Mouse (Mus musculus) CH12.LX (cell line): ENCODE measurements around the gene Stat2. TPM values are rescaled to one million over a fixed set of nuclear protein-coding genes. Genes with fewer than 3 reads are reported as not detected.

Experiments used
- DNase-seq: peaks from one replicate; pipeline ENCODE4 v3.0.0-alpha.2; 2013; ENCODE audit errors: extremely low read depth
- H3K27ac ChIP-seq: 2 replicates; pipeline ENCODE4 v1.5.1; 2012; ENCODE audit warnings: low read depth, mild to moderate bottlenecking, control low read depth, moderate library complexity; ENCODE audit not compliant: insufficient read depth
- H3K27me3 ChIP-seq: replicated peaks from 2 replicates; pipeline ENCODE3; 2012; ENCODE audit warnings: inconsistent platforms
- H3K36me3 ChIP-seq, 2 experiments: replicated peaks in 1 of 2; 2 replicates each; pipeline versions ENCODE3 to v1.6.1; 2012; ENCODE audit warnings: inconsistent platforms in 1 of 2, low read length in 1 of 2, mild to moderate bottlenecking in 1 of 2, mixed read lengths in 1 of 2, moderate library complexity in 1 of 2; ENCODE audit not compliant: control insufficient read depth in 1 of 2, insufficient read depth in 1 of 2
- H3K4me1 ChIP-seq, 2 experiments: 2 replicates each; pipeline ENCODE4 v1.6.1; 2012; ENCODE audit warnings: inconsistent platforms in 1 of 2, moderate library complexity in 1 of 2; ENCODE audit not compliant: insufficient read depth in 2 of 2, control insufficient read depth in 1 of 2
- H3K4me2 ChIP-seq: 2 replicates; pipeline ENCODE4 v1.6.1; 2012; ENCODE audit warnings: low read depth, mild to moderate bottlenecking, control low read depth; ENCODE audit not compliant: poor library complexity, insufficient read depth, severe bottlenecking
- H3K4me3 ChIP-seq, 3 experiments: fragments of 150-350 bp in 1 of 3; sonication (generic) in 1 of 3; replicated peaks in 1 of 3; 2 replicates each; pipeline versions ENCODE3 to v1.5.1; 2011 to 2012; ENCODE audit warnings: low read depth in 2 of 3, low read length in 2 of 3, mild to moderate bottlenecking in 2 of 3, moderate library complexity in 2 of 3, control low read depth in 1 of 3, improper control_type of control experiment in 1 of 3, inconsistent platforms in 1 of 3, mixed read lengths in 1 of 3; ENCODE audit not compliant: poor library complexity in 1 of 3
- H3K79me2 ChIP-seq: replicated peaks from 2 replicates; pipeline ENCODE4 v1.6.1; 2012; ENCODE audit warnings: mild to moderate bottlenecking, moderate library complexity; ENCODE audit not compliant: control insufficient read depth, poor library complexity, insufficient read depth, severe bottlenecking; ENCODE audit errors: extremely low read depth
- H3K9ac ChIP-seq: 2 replicates; pipeline ENCODE4 v1.6.1; 2012; ENCODE audit warnings: low read depth, mild to moderate bottlenecking, control low read depth, moderate library complexity; ENCODE audit not compliant: insufficient read depth
- H3K9me3 ChIP-seq: replicated peaks from 2 replicates; pipeline ENCODE3; 2012; ENCODE audit warnings: low read length, inconsistent platforms, mixed read lengths
- E2F4 ChIP-seq: IDR thresholded peaks from 2 replicates; pipeline ENCODE4 v1.6.1; 2011; ENCODE audit warnings: low read depth, low read length, improper control_type of control experiment; ENCODE audit not compliant: insufficient replicate concordance
- ETS1 ChIP-seq: conservative IDR thresholded peaks from 2 replicates; pipeline ENCODE4 v1.6.1; 2012; ENCODE audit warnings: low read depth, mild to moderate bottlenecking, inconsistent platforms, low read length, improper control_type of control experiment, moderate library complexity
- IRF4 ChIP-seq: IDR thresholded peaks from 2 replicates; pipeline ENCODE4 v1.6.1; 2014; ENCODE audit warnings: low read depth, mild to moderate bottlenecking, inconsistent platforms, low read length, improper control_type of control experiment
- JUND ChIP-seq: conservative IDR thresholded peaks from 2 replicates; pipeline ENCODE4 v1.6.1; 2011; ENCODE audit warnings: low read depth, low read length, improper control_type of control experiment
- MAX ChIP-seq: IDR thresholded peaks from 2 replicates; pipeline ENCODE4 v1.6.1; 2011; ENCODE audit warnings: low read length, improper control_type of control experiment
- MXI1 ChIP-seq: IDR thresholded peaks from 2 replicates; pipeline ENCODE4 v1.6.1; 2011; ENCODE audit warnings: mild to moderate bottlenecking, low read depth, low read length, improper control_type of control experiment
- NELFE ChIP-seq: IDR thresholded peaks from 2 replicates; pipeline ENCODE4 v1.6.1; 2011; ENCODE audit warnings: low read depth, low read length, improper control_type of control experiment
- NRF1 ChIP-seq: IDR thresholded peaks from 2 replicates; pipeline ENCODE4 v1.6.1; 2014; ENCODE audit warnings: low read depth, mild to moderate bottlenecking, inconsistent platforms, low read length, improper control_type of control experiment, moderate library complexity
- PAX5 ChIP-seq: IDR thresholded peaks from 2 replicates; pipeline ENCODE4 v1.6.1; 2012; ENCODE audit warnings: low read length, inconsistent platforms, mixed read lengths
- RAD21 ChIP-seq: IDR thresholded peaks from 2 replicates; pipeline ENCODE4 v1.6.1; 2011; ENCODE audit warnings: low read depth, mild to moderate bottlenecking, low read length, improper control_type of control experiment, moderate library complexity
- RCOR1 ChIP-seq: conservative IDR thresholded peaks from 2 replicates; pipeline ENCODE4 v1.6.1; 2012; ENCODE audit warnings: low read depth, mild to moderate bottlenecking, inconsistent platforms, low read length, improper control_type of control experiment
- SIN3A ChIP-seq: IDR thresholded peaks from 2 replicates; pipeline ENCODE4 v1.6.1; 2012; ENCODE audit warnings: low read length, improper control_type of control experiment, inconsistent platforms
- UBTF ChIP-seq: IDR thresholded peaks from 2 replicates; pipeline ENCODE4 v1.6.1; 2012; ENCODE audit warnings: low read depth, mild to moderate bottlenecking, inconsistent platforms, low read length, improper control_type of control experiment, moderate library complexity
- USF1 ChIP-seq: IDR thresholded peaks from 2 replicates; pipeline ENCODE4 v1.6.1; 2014; ENCODE audit warnings: low read depth, mild to moderate bottlenecking, inconsistent platforms, low read length, improper control_type of control experiment
- ZKSCAN1 ChIP-seq: IDR thresholded peaks from 2 replicates; pipeline ENCODE4 v1.6.1; 2012; ENCODE audit warnings: low read depth, inconsistent platforms, low read length, improper control_type of control experiment, borderline replicate concordance
- ZMIZ1 ChIP-seq: IDR thresholded peaks from 2 replicates; pipeline ENCODE4 v1.6.1; 2012; ENCODE audit warnings: low read depth, mild to moderate bottlenecking, inconsistent platforms, low read length, improper control_type of control experiment
- dilution Hi-C: fragments of 300-500 bp; cut with MboI; formaldehyde crosslinking; loops from 2 replicates; pipeline ENCODE4 v1.14.3; 2020; ENCODE audit warnings: low sequenced_read_pairs; ENCODE audit not compliant: extremely low pct_unique_long_range_greater_than_20kb, extremely low pct_ligation_motif_present
- in situ Hi-C: fragments of 300-500 bp; cut with MboI; formaldehyde crosslinking; loops from 3 replicates; pipeline ENCODE4 v1.14.3; 2019; ENCODE audit warnings: low sequenced_read_pairs, low pct_ligation_motif_present, low pct_unique_long_range_greater_than_20kb, mixed read lengths
- polyA plus RNA-seq: library from polyadenylated mRNA; unstranded; fragments of >175 nt; gene quantifications from 2 replicates; pipeline ENCODE4 v1.2.1, GENCODE M21; 2012; ENCODE audit warnings: low read depth; ENCODE audit not compliant: insufficient read length
- total RNA-seq, 2 experiments: library from RNA; depleted of rRNA; stranded (reverse); fragments of 300-350 nt in 1 of 2; fragments of >200 nt in 1 of 2; gene quantifications; 2 replicates each; pipeline ENCODE4 v1.2.3; 2012 to 2014

Stat2 gene
- total and polyA plus RNA-seq, 3 experiments: 3.3 to 14.6 (median 12.5) TPM

DNA sequence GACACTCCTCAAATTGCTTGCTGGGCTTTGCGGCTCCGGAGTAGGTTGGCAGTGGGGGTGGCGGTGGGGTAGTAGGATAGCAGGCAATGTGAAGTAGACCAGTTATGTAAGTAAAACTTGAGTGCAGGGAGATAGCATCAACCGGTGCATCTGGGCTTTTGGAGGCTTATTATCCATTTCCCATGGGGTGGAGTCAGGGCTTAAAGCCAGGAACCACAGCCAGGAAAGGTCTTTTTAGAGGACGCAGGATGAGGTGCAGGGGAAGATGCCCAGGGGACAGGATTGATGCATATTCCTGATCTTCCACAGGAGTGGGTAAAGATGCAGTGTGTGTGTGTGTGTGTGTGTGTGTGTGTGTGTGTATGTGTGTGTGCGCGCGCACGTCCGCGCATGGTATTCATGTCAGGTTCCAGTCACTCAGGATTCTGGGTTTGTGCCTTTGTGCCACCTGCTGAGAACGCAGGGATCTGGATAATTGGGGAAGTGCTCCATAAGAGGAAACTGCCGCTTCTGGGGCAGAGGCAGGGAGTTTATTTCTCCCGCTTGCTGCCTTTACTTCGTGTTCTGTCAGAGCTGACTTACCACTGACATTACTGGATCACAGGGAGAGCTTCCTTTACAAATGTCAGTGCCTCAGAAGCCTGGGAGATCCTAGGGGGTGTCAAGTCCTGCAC, 32.4 kb upstream of the Stat2 start:
- H3K36me3 ChIP-seq: peaks cover 30 to 73% of the 10 kb centered on the region in 2 experiments

DNA sequence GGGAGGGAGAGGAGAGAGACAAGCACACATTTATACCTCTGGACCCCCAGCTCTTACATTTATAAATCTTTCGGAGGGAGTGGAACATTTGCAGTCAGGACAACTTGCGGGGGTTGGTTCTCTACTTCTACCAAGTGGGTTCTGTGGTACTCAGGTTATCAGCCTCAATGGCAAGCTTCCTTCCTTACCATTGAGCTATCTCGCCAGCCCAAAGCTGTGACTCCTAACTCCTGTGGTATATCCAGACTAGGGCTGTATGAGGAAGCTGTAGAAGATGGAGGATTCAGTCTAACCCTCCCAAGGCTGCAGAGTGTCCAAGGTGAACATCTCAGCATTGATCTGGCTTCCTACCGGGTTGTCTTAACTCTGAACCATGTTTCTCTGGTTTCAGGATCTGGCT, 31.2 kb upstream of the Stat2 start:
- peaks cover 0 to 16% of the 10 kb centered on the region in 2 experiments; a peak in 2 of 4 replicates for H3K4me1 ChIP-seq
- H3K79me2 ChIP-seq: peaks cover 6% of the 10 kb centered on the region
- H3K27ac ChIP-seq: no peak overlapping the region
- no peak for TF ChIP-seq JUND
- dilution Hi-C loops: no loop called here
- H3K9me3 ChIP-seq: no peaks in the 10 kb centered on the region
- H3K4me3 ChIP-seq: no peak overlapping the region
- in situ Hi-C loops: no loop called here
- H3K9ac ChIP-seq: no peak overlapping the region
- H3K27me3 ChIP-seq: no peaks in the 10 kb centered on the region
- H3K4me2 ChIP-seq: no peak overlapping the region
- DNase-seq: no peak
- H3K36me3 ChIP-seq: peaks cover 34 to 79% of the 10 kb centered on the region in 2 experiments

More for the DNA sequence above, 32.4 kb upstream of the Stat2 start:
- TF ChIP-seq NRF1 (no peak), MXI1 (no peak), UBTF (no peak), RCOR1 (no peak), ETS1 (no peak), E2F4 (no peak), ZMIZ1 (no peak)
- dilution Hi-C loops: no loop called here
- Histone ChIP-seq H3K79me2 (peaks cover 10% of the 10 kb centered on the region), H3K4me3 (no peak overlapping the region), H3K4me2 (no peak overlapping the region), H3K27ac (no peak overlapping the region), H3K9me3 (no peaks in the 10 kb centered on the region), H3K27me3 (no peaks in the 10 kb centered on the region), H3K9ac (no peak overlapping the region), H3K4me1 (peaks cover 2 to 21% of the 10 kb centered on the region in 2 experiments; a peak in 2 of 4 replicates)
- in situ Hi-C loops: no loop called here
- no peak for DNase-seq

DNA sequence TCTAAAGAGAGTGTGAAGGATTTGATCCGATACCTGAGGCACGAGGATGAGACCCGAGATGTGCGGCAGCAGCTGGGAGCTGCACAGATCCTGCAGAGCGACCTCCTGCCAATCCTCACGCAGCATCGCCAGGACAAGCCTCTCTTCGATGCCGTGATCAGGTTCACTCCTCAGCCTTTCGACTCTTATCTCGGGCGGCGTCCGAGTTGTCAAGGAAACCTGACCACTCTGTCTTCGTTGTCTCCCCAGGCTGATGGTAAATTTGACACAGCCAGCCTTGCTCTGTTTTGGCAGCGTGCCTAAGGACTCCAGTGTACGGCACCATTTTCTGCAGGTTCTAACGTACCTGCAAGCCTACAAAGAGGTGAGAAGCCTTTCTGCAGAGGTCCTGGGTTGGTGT, 30.2 kb upstream of the Stat2 start:
- Histone ChIP-seq H3K9me3 (no peaks in the 10 kb centered on the region), H3K4me1 (peaks cover 0 to 8% of the 10 kb centered on the region in 2 experiments; a peak in 1 of 4 replicates), H3K27me3 (no peaks in the 10 kb centered on the region), H3K9ac (no peak overlapping the region), H3K79me2 (no peaks in the 10 kb centered on the region; the same call in none of the 2 replicates), H3K36me3 (peaks cover 43 to 81% of the 10 kb centered on the region in 2 experiments), H3K4me3 (no peak overlapping the region), H3K4me2 (no peak overlapping the region), H3K27ac (no peak overlapping the region)
- dilution Hi-C loops: no loop called here
- in situ Hi-C loops: no loop called here
- TF ChIP-seq ZMIZ1 (no peak), JUND (no peak), ZKSCAN1 (no peak), MAX (no peak), PAX5 (no peak), IRF4 (no peak), USF1 (no peak), NELFE (no peak), RAD21 (no peak), SIN3A (no peak), UBTF (no peak)
- no peak for DNase-seq
